Mouse (Mus musculus): ENCODE results near the gene Emb.

DNA sequence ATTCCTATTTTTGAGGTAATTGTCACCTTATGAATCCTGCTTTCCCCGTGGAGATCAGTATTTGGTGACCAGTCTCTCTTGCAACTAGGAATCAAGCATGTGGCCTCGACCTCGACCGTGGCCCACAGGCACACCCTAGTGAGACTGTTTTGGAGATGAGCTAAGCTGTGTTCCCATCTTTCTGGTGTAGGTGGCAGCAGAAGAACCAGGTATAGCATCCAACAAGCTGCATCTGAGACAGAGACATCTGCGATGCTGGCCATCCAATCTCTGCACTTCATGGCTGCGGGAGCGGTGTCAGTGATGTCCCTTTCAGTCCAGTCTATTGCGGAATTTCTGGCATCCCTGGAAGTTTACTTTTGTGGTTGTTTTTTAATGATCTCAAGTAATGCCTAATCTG lies 2.3 kb upstream of the Emb start:
- TF ChIP-seq CTCF (IDR thresholded peaks at IDR 0.05; ENCODE audit: low read depth), result no peak
- TF ChIP-seq EP300 (IDR thresholded peaks at IDR 0.05; ENCODE audit: low read depth), result no peak
